Mouse (Mus musculus) bone marrow, adult 2 months (tissue): Measurements from ENCODE around the gene 4930563M21Rik.

ENCODE experiments used
- CTCF ChIP-seq: fragments of 200-500 bp; IDR thresholded peaks from 2 replicates; pipeline ENCODE4 v1.5.1; 2011; ENCODE audit warnings: low read length, control low read depth; ENCODE audit not compliant: control insufficient read depth, insufficient read depth
- POLR2A ChIP-seq: fragments of 200-500 bp; IDR thresholded peaks from 2 replicates; pipeline ENCODE4 v1.6.1; 2011; ENCODE audit warnings: low read depth, mild to moderate bottlenecking, control low read depth, low read length, borderline replicate concordance; ENCODE audit not compliant: control insufficient read depth

DNA sequence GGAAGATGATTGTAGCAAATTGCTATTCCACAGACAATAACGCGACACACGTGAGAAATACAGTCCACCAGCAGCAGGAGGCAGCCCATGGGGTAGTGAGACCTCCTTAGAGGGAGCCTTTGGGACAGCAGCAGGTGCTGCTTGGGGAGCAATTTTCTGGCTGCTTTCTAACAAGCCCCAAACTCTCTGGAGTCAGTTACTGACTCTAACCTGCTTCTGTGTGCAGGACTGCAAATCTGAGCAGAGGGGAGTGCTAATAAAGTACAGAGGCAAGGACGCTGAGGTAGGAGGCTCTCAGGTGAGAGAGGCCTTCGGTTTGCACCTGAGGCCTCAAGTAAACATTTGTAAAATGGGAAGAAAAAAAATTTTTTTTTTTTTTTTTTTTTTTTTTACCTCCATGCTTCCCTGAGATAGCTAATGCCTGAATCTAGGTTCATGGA, 73.1 kb downstream of the 4930563M21Rik start:
- TF ChIP-seq CTCF (no peak), POLR2A (no peak)
